Mouse (Mus musculus): Measurements from ENCODE around the gene Olfr315.
"Not testable (repeated sequence)": the region's sequence is repeated elsewhere in the genome, so short reads cannot be mapped to it uniquely, and the experiment has no call there.

Olfr315 gene

DNA sequence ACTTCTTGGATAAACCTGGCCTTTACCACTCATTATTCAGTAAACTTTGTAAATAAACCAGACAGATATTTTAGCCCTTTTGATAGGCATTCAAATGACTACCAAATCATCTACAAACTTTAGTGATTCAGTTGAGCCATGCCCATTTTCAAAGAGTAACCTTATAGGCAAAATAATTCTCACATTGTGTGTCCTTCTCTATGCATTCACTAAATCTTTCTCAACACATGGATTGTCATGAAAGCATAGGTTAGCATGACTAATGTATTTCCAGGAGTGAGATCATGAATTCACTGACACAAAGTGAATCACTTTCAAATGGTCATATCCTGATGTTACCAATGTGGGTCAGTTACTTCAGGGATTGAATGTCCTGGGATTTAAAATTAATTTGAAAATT lies at the start of gene Olfr315:
TSS of gene Olfr315 (plus strand) at position 301 of the 400 bp plus-strand sequence.
- DNase-seq (ENCODE audit: low spot score): no peak

GRCm38 (mm10) chr11:58723914-58724313 lies 49.1 kb upstream of the Olfr315 start, which contains the start of gene Olfr318:
Gene Olfr318 (minus strand): TSS chr11:58724014.
- no peak for DNase-seq (ENCODE audit: low spot score)

GRCm38 (mm10) chr11:58727896-58728650 lies 44.9 kb upstream of the Olfr315 start:
- DNase-seq (ENCODE audit: low spot score): not testable (repeated sequence)

DNA sequence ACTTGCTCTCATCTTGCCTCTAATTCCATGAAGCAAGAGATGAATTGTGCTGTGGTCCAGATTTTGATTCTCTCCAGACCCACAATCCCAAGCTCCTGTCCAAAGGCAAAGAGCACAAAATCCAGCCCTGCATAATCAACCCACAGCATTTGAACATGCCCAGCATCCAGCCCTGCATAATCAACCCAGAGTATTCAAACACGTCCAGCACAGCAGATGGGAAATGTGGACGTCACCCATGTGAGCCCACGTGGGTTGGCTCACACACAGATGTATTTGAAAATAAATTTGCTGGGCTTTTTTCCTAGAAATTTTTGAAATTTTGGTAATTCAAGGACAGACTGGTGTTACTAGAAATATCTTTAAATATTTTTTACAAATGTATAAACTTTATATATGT lies 39.6 kb upstream of the Olfr315 start:
- no peak for DNase-seq (ENCODE audit: low spot score)

DNA sequence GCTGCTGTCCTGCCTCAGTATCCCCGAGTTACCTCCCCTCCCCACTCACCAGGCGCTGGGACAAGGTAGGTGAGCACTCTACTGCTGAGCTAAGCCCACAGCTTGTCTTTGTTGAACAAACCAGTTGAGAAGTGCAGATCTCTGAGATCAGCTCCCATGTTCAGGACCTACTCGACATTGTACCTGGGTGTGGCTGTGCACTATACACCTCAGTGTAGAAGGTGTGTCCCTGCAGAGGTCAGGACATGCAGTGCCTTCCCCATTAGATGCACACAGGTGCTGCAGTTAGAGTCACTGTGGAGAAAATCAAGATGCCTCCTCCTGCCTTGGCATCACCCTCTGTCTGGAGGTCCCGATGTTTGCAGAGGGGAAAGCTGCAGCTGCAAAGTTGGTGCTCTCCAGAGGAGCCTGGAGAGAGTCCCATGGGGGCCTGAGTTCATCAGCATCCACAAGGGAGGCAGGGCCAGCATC lies 34.2 kb upstream of the Olfr315 start, which contains the start of gene Olfr317:
TSS of gene Olfr317 (minus strand) at position 421 of the 471 bp plus-strand sequence.
- no peak for DNase-seq (ENCODE audit: low spot score)

DNA sequence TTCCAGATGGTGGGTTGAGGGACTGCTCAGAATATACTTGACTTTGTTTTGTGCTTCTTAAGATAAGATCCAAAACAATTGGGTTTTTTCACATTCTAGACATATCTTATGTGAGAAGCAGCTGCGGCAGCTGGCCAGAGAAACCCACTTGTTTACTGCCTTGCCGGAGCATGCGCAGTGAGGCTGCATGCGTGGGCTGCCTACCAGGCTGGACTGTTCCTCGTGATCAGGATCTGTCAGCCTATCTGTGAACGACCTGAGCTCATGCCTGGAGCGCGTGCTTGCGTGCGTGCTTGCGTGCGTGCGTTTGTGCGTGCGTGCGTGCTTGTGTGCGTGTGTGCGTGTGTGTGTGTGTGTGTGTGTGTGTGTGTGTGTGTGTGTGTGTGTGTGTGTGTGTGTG lies 21.9 kb upstream of the Olfr315 start:
- DNase-seq (ENCODE audit: low spot score): not testable (repeated sequence)

DNA sequence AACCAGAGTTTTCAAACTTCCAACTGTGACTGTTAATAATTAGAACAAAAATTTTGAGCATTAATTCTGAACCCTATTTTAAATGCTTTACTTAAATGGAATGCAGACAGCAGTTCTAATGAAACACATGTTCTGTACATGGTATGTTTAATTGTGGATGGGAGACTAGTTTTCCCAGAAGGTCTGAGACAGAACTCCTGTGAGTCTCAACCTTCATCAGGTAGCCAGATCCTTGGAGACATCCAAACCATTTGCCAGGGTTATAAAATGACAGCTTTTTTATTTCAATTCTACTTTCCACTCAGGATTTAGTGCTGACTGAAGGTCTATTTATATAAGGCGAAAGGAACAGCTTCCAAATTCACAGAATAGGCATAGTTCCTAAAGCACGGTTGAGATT lies 20.6 kb upstream of the Olfr315 start, which contains the start of gene Olfr316:
TSS of gene Olfr316 (plus strand) at position 301 of the 400 bp plus-strand sequence.
- DNase-seq (ENCODE audit: low spot score): no peak

- no peak for DNase-seq (ENCODE audit: low spot score)
These were observed 9.6 kb downstream of the Olfr315 start, which contains the start of gene Olfr314 for GRCm38 (mm10) chr11:58782480-58783089. Gene Olfr314 (plus strand): TSS chr11:58782952.

- no peak for DNase-seq (ENCODE audit: low spot score)
These were observed 11.2 kb downstream of the Olfr315 start for GRCm38 (mm10) chr11:58784182-58784581.

DNA sequence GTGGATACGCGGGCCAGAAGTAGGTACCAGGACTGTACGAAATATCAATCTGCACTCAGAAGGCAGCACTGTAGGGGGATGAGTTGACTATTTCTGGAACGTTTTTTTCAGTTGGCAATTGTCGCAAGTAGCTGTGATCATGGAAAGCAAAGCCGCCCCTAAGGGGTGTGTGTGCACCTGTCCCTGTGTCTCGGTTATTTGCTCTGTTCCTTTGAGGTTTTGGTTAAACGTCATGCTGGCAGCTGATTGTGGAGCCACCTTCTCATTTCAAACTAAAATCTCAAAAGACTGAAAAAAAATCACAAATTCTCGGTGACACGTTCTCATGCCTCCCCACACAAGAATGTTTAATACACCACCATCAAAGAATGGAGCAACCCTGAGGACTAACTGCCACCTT lies 14.7 kb downstream of the Olfr315 start:
- DNase-seq (ENCODE audit: low spot score): no peak

DNA sequence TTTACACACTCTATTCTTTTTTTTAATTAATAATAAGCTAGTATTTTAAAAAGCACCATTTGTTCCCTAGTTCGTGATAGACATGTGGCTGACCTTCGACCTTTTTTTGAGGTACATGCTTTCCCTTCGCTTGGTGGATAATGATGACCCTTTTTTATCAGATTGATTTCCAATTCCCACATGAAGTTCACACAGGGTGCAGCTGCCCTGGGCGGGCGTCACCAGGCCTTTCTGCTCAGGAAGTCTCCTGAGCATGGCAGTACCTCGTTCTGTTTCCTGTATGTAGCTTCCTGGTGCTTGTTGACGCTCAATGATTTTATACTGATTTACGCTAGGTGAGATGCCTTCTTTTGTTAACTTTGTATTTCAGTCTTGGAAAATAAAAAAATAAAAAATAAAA lies 15.4 kb downstream of the Olfr315 start:
- no peak for DNase-seq (ENCODE audit: low spot score)

DNA sequence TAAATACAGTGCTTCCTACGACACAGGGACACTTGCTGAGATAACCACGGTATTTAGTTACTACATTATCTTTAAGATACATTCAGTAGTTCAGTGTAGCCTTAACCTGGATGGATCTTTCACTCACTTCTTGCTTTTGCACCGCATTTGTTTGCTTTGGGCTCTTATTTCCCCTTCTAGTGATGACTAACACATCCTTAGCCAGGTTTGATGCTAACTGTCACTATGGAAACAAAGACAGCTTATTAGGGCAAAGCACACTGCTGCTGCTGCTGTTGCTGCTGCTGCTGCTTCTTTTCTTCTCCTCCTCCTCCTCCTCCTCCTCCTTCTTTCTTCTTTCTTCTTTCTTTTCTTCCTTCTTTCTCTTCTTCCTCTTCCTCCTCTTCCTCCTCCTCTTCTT lies 16.5 kb downstream of the Olfr315 start:
- DNase-seq (ENCODE audit: low spot score): no peak

DNA sequence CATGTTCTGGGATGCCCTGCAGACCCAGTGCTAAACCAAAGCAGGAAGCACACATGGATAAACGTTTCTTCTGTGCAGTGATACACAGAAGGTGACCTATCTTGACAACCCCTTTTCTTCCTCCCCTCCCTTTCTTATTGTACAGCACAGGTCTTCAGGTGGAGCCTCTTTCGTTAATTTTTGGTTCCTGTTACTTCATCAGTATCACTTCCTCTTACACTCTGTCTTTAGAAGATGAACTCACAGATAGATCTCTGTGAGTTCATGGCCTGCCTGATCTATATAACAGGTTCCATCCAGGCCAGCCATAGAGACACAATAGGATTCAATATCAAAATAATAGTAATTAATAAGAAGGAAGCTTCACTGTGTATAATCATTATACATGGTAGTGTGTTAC lies 17.1 kb downstream of the Olfr315 start:
- no peak for DNase-seq (ENCODE audit: low spot score)

DNA sequence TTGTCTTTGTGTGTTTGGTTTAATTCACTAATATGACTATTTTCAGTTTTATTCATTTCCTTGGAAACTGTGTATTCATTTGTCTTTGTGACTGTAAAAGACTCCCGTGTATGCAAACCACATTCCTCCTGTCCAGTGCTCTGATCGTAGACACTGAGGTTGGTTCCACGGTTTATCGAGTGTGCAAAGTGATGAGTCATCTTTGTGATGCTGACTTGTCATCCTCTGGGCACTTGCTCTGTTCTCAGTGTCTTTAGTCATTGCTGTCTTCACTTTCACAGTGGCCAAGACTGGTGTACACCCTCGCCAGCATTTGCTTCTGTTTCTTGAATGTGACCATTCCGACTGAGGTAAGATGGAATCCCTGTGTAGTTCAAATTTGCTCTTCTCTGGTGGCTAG lies 17.7 kb downstream of the Olfr315 start:
- no peak for DNase-seq (ENCODE audit: low spot score)

GRCm38 (mm10) chr11:58795856-58796255 lies 22.9 kb downstream of the Olfr315 start:
- no peak for DNase-seq (ENCODE audit: low spot score)

DNA sequence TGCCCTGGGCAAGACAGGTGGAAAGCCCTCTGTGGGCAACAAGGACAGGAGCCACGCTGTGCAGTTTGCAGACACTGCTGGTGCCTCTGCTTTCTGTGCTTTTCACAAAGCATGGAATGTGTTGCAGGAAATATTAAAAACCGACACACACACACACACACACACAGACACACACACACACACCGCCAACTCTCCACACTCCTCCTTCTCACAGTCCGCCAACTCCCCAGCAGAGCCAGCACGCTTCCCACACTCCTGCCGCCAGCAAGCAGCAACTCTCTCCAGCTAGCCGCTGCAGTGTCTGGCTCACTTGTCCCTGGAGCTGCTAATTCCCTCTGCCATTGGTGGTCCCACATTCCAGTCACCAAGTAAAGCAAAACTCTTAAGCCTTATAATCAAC lies 23.9 kb downstream of the Olfr315 start:
- no peak for DNase-seq (ENCODE audit: low spot score)

DNA sequence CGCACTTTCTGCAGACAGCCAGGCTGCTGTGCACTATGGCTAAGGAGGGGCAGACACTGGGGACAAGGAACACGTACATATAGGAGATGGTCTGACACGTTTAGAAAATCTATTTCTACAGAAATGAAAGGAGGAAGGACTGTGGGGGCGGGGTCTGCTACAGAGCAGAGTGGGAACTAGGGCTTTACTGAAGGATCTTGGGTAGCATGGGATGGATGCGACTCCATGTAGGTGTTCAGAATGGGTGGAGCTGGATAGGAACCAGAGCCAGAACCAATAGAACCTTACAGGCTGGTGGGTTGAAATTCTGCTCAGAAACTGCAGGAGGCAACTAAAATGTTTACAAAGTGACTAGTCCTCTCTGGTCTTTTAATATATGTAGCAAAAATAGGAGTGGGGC lies 26.8 kb downstream of the Olfr315 start:
- no peak for DNase-seq (ENCODE audit: low spot score)

DNA sequence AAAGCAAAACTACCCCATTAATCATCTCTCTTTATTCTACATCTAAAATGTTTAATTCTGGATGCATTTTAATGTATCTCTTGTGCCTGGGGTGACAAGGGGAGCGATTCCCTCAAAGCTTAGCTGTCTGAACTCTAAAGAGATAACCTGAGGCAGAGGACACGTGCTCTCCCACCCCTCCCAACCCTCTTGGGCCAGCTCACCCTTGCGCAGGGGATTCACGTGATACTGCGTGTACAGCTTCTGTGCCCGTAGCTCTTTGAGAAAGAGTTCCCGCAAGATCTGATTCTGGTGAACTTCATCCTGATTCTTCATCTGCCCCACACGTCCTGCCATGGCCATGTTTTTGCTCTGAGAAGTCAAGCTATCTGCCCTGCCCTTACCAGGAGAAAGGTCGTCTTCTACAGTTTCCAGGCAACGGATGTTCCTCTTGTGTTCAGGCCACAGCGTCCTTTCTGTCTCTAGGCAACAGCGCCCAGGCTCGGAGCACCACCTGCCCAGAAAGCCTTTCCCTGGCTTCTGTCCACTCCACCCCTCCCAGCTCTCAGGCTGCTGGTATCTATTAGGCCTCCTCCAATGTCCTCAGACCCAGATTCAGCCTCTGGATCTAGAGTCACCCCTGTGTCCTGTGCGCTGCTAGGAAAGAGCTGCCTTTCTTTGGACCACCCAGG lies 28.7 kb downstream of the Olfr315 start, which contains the start of gene Fam183b:
TSS of gene Fam183b (minus strand) at position 403 of the 671 bp plus-strand sequence.
- no peak for DNase-seq (ENCODE audit: low spot score)

- DNase-seq (ENCODE audit: low spot score): no peak
These were observed 30.9 kb downstream of the Olfr315 start for GRCm38 (mm10) chr11:58803871-58804270.

DNA sequence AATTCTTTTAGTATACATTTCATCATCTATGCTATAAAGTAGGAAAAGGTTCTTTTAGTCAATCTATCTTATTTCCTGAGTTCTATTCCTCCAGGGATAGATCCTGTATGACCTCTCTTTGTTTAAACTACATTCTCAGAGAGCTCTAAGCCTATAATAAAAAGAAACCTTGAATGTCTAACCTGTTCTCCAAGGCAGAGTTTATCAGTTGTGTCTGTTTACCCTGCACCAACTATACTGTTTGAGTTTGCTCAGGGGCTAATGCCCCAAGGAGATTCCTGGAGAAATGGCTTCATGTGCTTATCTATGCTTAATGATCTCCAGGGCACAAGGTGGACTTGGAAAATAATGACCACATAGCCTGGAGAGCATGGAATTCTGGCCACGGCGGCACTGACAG lies 31.4 kb downstream of the Olfr315 start:
- DNase-seq (ENCODE audit: low spot score): no peak

- DNase-seq (ENCODE audit: low spot score): no peak
These were observed 39.0 kb downstream of the Olfr315 start for GRCm38 (mm10) chr11:58812001-58812400.

- DNase-seq (ENCODE audit: low spot score): not testable (repeated sequence)
These were observed 41.7 kb downstream of the Olfr315 start, which contains the start of gene Olfr313 for GRCm38 (mm10) chr11:58814700-58815099. Gene Olfr313 (plus strand): TSS chr11:58815000.

All from lung, postnatal 25 days (tissue).